Mouse (Mus musculus) hindbrain, embryonic 13.5 days (tissue): ENCODE measurements at regions not wholly inside any gene's neighbourhood (a gene's known extent, or its start where the extent isn't known, plus 50 kb on each side); places are given as distances from the start of the nearest gene placed in this dataset.

Source experiments
- ATAC-seq: fragments of 200-750 bp; cut with Nextera tagmentation; 2 replicates; pipeline ENCODE4 v1.8.0; 2017; ENCODE audit warnings: moderate TSS enrichment; ENCODE audit not compliant: low FRiP score
- H3K27ac ChIP-seq: fragments of 300-500 bp; sonication (generic); 2 replicates; pipeline ENCODE4 v1.5.1; 2015; ENCODE audit warnings: inconsistent platforms, mild to moderate bottlenecking, moderate library complexity
- H3K27me3 ChIP-seq: fragments of 300-500 bp; sonication (generic); 2 replicates; pipeline ENCODE4 v1.6.1; 2015; ENCODE audit warnings: mild to moderate bottlenecking, inconsistent platforms
- H3K36me3 ChIP-seq: fragments of 300-500 bp; sonication (generic); 2 replicates; pipeline ENCODE4 v1.6.1; 2015; ENCODE audit warnings: mild to moderate bottlenecking, inconsistent platforms
- H3K4me1 ChIP-seq: fragments of 300-500 bp; sonication (generic); replicated peaks from 2 replicates; pipeline ENCODE4 v1.6.1; 2015; ENCODE audit warnings: inconsistent platforms
- H3K4me2 ChIP-seq: fragments of 300-500 bp; sonication (generic); 2 replicates; pipeline ENCODE4 v1.6.1; 2015; ENCODE audit warnings: inconsistent platforms, mild to moderate bottlenecking, moderate library complexity
- H3K4me3 ChIP-seq: fragments of 300-500 bp; sonication (generic); 2 replicates; pipeline ENCODE4 v1.5.1; 2015; ENCODE audit warnings: mild to moderate bottlenecking, inconsistent platforms
- H3K9ac ChIP-seq: fragments of 300-500 bp; sonication (generic); 2 replicates; pipeline ENCODE4 v1.6.1; 2015; ENCODE audit warnings: mild to moderate bottlenecking, inconsistent platforms
- H3K9me3 ChIP-seq: fragments of 300-500 bp; sonication (generic); 2 replicates; pipeline ENCODE4 v1.6.1; 2016; ENCODE audit warnings: inconsistent platforms
- WGBS: fragments of 180-500 bp; shearing (Covaris S2); methylation state at CpG from one replicate; pipeline ENCODE4 v1.1.7; 2015; 5-methylcytosine and 5-hydroxymethylcytosine counted together

DNA sequence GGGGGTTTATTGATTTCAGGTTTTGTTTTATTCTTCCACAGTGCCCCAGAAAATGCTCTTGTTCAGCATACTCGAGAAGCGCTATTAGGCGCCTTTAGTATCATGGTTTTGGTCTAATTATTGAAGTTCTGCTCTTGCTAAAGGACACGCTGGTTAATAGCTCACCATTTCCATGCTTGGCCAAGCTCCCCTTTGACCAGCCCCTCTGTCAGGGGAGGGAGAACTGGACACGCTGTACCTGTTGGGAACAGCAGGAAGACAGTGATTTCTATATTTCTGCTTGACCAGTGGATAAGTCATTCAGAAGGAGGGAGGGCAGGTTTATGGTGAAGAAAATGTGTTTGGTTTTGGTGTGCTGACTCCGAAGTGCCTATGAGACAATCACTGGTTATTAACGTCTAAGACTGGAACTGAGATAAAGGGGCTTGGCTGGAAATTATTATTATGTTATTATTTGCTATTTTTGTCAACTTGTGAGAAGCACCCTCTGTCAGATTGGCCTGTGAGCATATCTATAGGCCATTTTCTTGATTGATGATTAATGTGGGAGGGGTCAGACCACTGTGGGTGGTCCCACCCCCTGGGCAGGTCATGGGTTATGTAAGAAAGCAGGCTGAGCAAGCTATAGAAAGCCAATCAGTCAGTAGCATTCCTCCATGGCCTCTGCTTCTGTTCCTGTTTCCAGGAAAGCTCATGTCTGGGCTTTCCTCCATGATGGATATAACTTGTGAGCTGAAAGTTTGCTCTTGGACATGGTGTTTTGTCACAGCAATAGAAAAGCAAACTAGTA lies 51.2 kb upstream of the Tanc2 start:
- Histone ChIP-seq H3K27me3 (0 out of 2 replicates have a peak, but pooled peaks cover 1% of the 10 kb centered on the region), H3K9ac (no peak overlapping the region), H3K27ac (no peak overlapping the region), H3K4me2 (no peak overlapping the region), H3K9me3 (no peaks in the 10 kb centered on the region), H3K4me3 (no peak overlapping the region), H3K4me1 (peaks cover 5% of the 10 kb centered on the region), H3K36me3 (no peaks in the 10 kb centered on the region)
- no peak for ATAC-seq
- 89% methylated on average over 7 of the region's 7 CpGs for WGBS

GRCm38 (mm10) chr11:105532616-105533015 lies 57.2 kb upstream of the Tanc2 start:
- WGBS = 69% methylated on average over 5 of the region's 5 CpGs
- Histone ChIP-seq H3K36me3 (no peaks in the 10 kb centered on the region), H3K9me3 (no peaks in the 10 kb centered on the region), H3K27ac (peak overlapping the region; percentile 8; the same call in 1 of the 2 replicates), H3K27me3 (no peaks in the 10 kb centered on the region), H3K9ac (0 out of 2 replicates have a peak overlapping the region, but pooled peaks have one; percentile 1), H3K4me3 (no peak overlapping the region), H3K4me1 (peaks cover 10% of the 10 kb centered on the region), H3K4me2 (no peak overlapping the region)
- ATAC-seq = no peak

DNA sequence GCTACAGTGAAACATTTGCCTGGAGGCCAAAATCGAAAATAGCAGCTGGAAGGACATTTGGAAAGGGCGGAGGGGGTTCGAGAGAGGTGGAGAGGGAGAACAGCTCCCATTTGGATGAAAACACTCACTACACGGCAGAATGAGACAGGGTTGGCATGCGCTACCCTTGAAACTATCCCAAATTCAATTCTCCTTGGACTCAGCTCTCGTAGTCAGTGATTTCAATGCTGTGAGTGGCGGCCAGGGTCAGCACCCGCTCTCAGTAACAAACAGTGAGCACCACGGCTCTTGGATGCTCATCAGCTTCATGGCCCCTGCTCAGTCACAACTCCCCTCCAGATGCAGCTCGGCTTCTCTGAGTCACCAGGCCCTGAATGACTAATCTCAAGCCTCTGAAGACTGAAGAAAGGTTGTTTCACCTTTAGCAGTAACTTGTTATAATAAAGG lies 59.1 kb upstream of the Tanc2 start:
- Histone ChIP-seq H3K9ac (no peak overlapping the region), H3K4me2 (no peak overlapping the region), H3K4me3 (no peak overlapping the region), H3K4me1 (peaks cover 10% of the 10 kb centered on the region), H3K36me3 (no peaks in the 10 kb centered on the region), H3K9me3 (no peaks in the 10 kb centered on the region), H3K27ac (no peak overlapping the region; the same call in 1 of the 2 replicates), H3K27me3 (no peaks in the 10 kb centered on the region)
- ATAC-seq = no peak
- WGBS = 68% methylated on average over 10 of the region's 10 CpGs

DNA sequence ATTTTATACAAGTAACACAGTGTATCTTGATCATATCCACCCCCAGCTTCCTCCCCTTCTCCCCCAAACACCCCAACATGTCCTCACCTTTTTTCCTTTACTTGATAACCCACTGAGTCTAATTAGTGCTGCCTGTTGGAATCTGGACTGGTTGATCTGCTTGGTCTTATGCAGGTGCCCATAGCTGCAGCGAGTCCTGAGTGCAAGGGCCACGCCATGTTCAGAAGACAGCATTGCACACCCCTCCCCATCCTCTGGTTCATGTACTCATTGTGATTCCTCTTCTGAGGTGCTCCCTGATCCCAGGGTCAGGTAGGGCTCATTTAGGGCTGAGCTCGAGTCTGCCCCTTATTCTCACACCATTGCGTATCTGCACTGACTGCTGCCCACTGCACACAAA lies 63.7 kb upstream of the Tanc2 start:
- Histone ChIP-seq H3K4me1 (peaks cover 15% of the 10 kb centered on the region), H3K9ac (no peak overlapping the region), H3K27ac (no peak overlapping the region), H3K36me3 (no peaks in the 10 kb centered on the region), H3K4me3 (no peak overlapping the region), H3K9me3 (no peaks in the 10 kb centered on the region), H3K4me2 (no peak overlapping the region), H3K27me3 (no peaks in the 10 kb centered on the region)
- 88% methylated on average over 4 of the region's 4 CpGs for WGBS
- no peak for ATAC-seq

GRCm38 (mm10) chr11:105525608-105526007 lies 64.2 kb upstream of the Tanc2 start:
- H3K4me3 ChIP-seq = no peak overlapping the region
- ATAC-seq = no peak
- no peak overlapping the region for H3K4me2 ChIP-seq
- no peak overlapping the region for H3K27ac ChIP-seq
- H3K9me3 ChIP-seq = no peaks in the 10 kb centered on the region
- 54% methylated on average over 5 of the region's 5 CpGs for WGBS
- H3K27me3 ChIP-seq = no peaks in the 10 kb centered on the region
- H3K4me1 ChIP-seq = peaks cover 15% of the 10 kb centered on the region
- no peaks in the 10 kb centered on the region for H3K36me3 ChIP-seq
- H3K9ac ChIP-seq = no peak overlapping the region

GRCm38 (mm10) chr11:105524400-105524799 lies 65.4 kb upstream of the Tanc2 start:
- peak overlapping the region; percentile 55; the same call in 1 of the 2 replicates for H3K27ac ChIP-seq
- no peak overlapping the region for H3K4me3 ChIP-seq
- peaks cover 13% of the 10 kb centered on the region for H3K4me1 ChIP-seq
- no peaks in the 10 kb centered on the region for H3K36me3 ChIP-seq
- 0 out of 2 replicates have a peak overlapping the region, but pooled peaks have one; percentile 4 for H3K4me2 ChIP-seq
- H3K9me3 ChIP-seq = no peaks in the 10 kb centered on the region
- no peak overlapping the region for H3K9ac ChIP-seq
- WGBS = 15% methylated on average over 8 of the region's 8 CpGs
- no peak for ATAC-seq
- no peaks in the 10 kb centered on the region for H3K27me3 ChIP-seq

GRCm38 (mm10) chr11:105523765-105524164 lies 66.0 kb upstream of the Tanc2 start:
- Histone ChIP-seq H3K9ac (no peak overlapping the region), H3K27ac (peak overlapping the region; percentile 55), H3K9me3 (no peaks in the 10 kb centered on the region), H3K27me3 (no peaks in the 10 kb centered on the region), H3K4me1 (peaks cover 13% of the 10 kb centered on the region), H3K4me3 (no peak overlapping the region), H3K36me3 (no peaks in the 10 kb centered on the region), H3K4me2 (no peak overlapping the region)
- WGBS = 4% methylated on average over 8 of the region's 8 CpGs
- no peak for ATAC-seq

- Histone ChIP-seq H3K36me3 (no peaks in the 10 kb centered on the region), H3K27me3 (no peaks in the 10 kb centered on the region), H3K9ac (no peak overlapping the region), H3K4me1 (peaks cover 10% of the 10 kb centered on the region), H3K9me3 (no peaks in the 10 kb centered on the region), H3K4me2 (no peak overlapping the region), H3K4me3 (no peak overlapping the region), H3K27ac (no peak overlapping the region)
- 94% methylated on average over 3 of the region's 3 CpGs for WGBS
- ATAC-seq = no peak
Observed at GRCm38 (mm10) chr11:105520398-105520797, 63.9 kb upstream of the March10 start.

GRCm38 (mm10) chr11:105513275-105513674 lies 56.7 kb upstream of the March10 start:
- H3K9ac ChIP-seq = no peak overlapping the region
- no peak overlapping the region for H3K4me3 ChIP-seq

DNA sequence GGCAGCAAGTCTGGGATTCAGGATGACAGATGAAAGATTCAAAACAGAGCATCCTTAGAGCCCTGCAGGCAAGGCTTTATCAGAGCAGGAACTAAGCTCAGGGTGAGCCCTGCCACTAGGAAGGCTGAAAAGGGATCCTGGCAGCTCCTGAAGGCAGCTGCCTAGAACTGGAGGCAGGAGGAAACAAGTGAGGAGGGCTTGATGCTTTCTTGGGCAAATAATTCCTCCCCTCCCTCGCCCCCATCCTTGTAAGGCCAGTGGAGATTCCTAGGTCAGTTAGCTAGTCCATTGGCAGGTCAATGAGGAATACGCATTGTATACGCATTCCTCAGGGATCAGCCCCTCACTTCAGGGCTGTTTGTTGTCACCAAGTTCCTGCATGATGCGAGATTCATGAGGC lies 54.1 kb upstream of the March10 start:
- H3K9me3 ChIP-seq = no peaks in the 10 kb centered on the region
- H3K36me3 ChIP-seq = no peaks in the 10 kb centered on the region
- no peak overlapping the region for H3K4me2 ChIP-seq
- no peak for ATAC-seq
- H3K4me1 ChIP-seq = peaks cover 46% of the 10 kb centered on the region
- no peak overlapping the region for H3K4me3 ChIP-seq
- H3K9ac ChIP-seq = no peak overlapping the region
- 63% methylated on average over 4 of the region's 4 CpGs for WGBS
- H3K27ac ChIP-seq = no peak overlapping the region
- 0 out of 2 replicates have a peak, but pooled peaks cover 4% of the 10 kb centered on the region for H3K27me3 ChIP-seq

More at GRCm38 (mm10) chr11:105513275-105513674, 56.7 kb upstream of the March10 start:
- WGBS = 90% methylated on average over 10 of the region's 10 CpGs
- H3K4me2 ChIP-seq = no peak overlapping the region
- H3K36me3 ChIP-seq = no peaks in the 10 kb centered on the region
- H3K4me1 ChIP-seq = peaks cover 21% of the 10 kb centered on the region
- ATAC-seq = no peak
- H3K27me3 ChIP-seq = 0 out of 2 replicates have a peak, but pooled peaks cover 4% of the 10 kb centered on the region
- no peaks in the 10 kb centered on the region for H3K9me3 ChIP-seq
- no peak overlapping the region for H3K27ac ChIP-seq

GRCm38 (mm10) chr11:105510056-105510455 lies 53.5 kb upstream of the March10 start:
- Histone ChIP-seq H3K27ac (no peak overlapping the region), H3K9ac (no peak overlapping the region), H3K4me2 (no peak overlapping the region), H3K36me3 (no peaks in the 10 kb centered on the region), H3K27me3 (0 out of 2 replicates have a peak, but pooled peaks cover 4% of the 10 kb centered on the region), H3K4me3 (no peak overlapping the region), H3K9me3 (no peaks in the 10 kb centered on the region), H3K4me1 (peaks cover 48% of the 10 kb centered on the region)
- WGBS = 77% methylated on average over 7 of the region's 7 CpGs
- no peak for ATAC-seq

- Histone ChIP-seq H3K4me2 (peak overlapping the region; percentile 37), H3K4me1 (peaks cover 56% of the 10 kb centered on the region), H3K4me3 (no peak overlapping the region), H3K27me3 (0 out of 2 replicates have a peak, but pooled peaks cover 4% of the 10 kb centered on the region), H3K27ac (peak overlapping the region; percentile 92), H3K9me3 (no peaks in the 10 kb centered on the region), H3K36me3 (no peaks in the 10 kb centered on the region), H3K9ac (0 out of 2 replicates have a peak overlapping the region, but pooled peaks have one; percentile 35)
- WGBS = 40% methylated on average over 7 of the region's 7 CpGs
- ATAC-seq = peak; percentile 44; the same call in 1 of the 2 replicates
Observed at GRCm38 (mm10) chr11:105508660-105509038, 52.1 kb upstream of the March10 start.
